Mouse (Mus musculus) small intestine, adult 10 weeks (tissue): ENCODE measurements around the gene Serpinb5. TPM values are rescaled to one million over a fixed set of nuclear protein-coding genes. Genes with fewer than 3 reads are reported as not detected.

Experiments used
- polyA plus RNA-seq: library from polyadenylated mRNA; stranded (reverse); fragments of 350-450 nt; fragmentation: Illumina TruSeq; extraction: RNeasy Lipid Tissue Mini Kit (QIAGEN cat#74804); gene quantifications from one replicate; pipeline ENCODE4 v1.2.3, GENCODE M21; 2014; ENCODE audit warnings: low replicate concordance

Gene Serpinb5
- 6.2 TPM for polyA plus RNA-seq

DNA sequence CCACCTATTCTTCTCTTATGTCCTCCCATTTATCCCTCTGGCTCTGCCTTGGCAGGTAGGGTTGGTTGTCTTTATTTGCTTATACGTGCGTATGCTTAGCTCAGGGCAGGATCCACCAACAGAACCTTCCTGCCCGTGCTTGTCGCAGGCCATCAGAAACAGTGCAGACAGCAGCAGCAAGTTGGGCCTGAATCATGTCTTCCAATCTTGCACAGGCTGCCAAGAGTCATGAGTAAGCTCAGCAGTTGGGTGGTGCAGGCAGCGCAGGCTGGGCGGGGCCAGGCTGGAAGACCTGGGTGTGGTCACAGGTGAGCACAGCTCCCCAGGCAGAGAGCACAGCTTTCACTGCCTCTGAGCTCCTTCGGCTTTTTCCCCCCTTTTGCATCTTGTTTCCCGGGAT is at the start of gene Serpinb5:
Gene Serpinb5 (plus strand): TSS at position 327 of the 400 bp plus-strand sequence.

Other genes starting within 250 kb of the Serpinb5 start
- gene Bcl2, start 146.9 kb upstream of the Serpinb5 start, polyA plus RNA-seq, result 5.7 TPM
- gene Kdsr, start 101.4 kb upstream of the Serpinb5 start, polyA plus RNA-seq, result 12.7 TPM
- gene Vps4b, start 64.4 kb upstream of the Serpinb5 start, polyA plus RNA-seq, result 168 TPM
- gene Serpinb12, start 73.3 kb downstream of the Serpinb5 start, polyA plus RNA-seq, result not detected
- not detected for gene Serpinb13, start 119.8 kb downstream of the Serpinb5 start, polyA plus RNA-seq
- gene Serpinb3a, start 191.1 kb downstream of the Serpinb5 start, polyA plus RNA-seq, result not detected
- gene Serpinb3d, start 222.3 kb downstream of the Serpinb5 start, polyA plus RNA-seq, result not detected